Mouse (Mus musculus) midbrain, embryonic 12.5 days (tissue): Measurements from ENCODE around the gene Prm1. TPM values are rescaled to one million over a fixed set of nuclear protein-coding genes. Genes with fewer than 3 reads are reported as not detected.

Source experiments
- ATAC-seq: fragments of 200-750 bp; cut with Nextera tagmentation; 2 replicates; pipeline ENCODE4 v1.8.0; 2017; ENCODE audit warnings: low read depth, moderate TSS enrichment, moderate library complexity; ENCODE audit not compliant: low FRiP score
- H3K27ac ChIP-seq: fragments of 300-500 bp; sonication (generic); replicated peaks from 2 replicates; pipeline ENCODE4 v1.5.1; 2016; ENCODE audit warnings: mild to moderate bottlenecking
- H3K27me3 ChIP-seq: fragments of 300-500 bp; sonication (generic); 2 replicates; pipeline ENCODE4 v1.6.1; 2016; ENCODE audit warnings: mild to moderate bottlenecking
- H3K36me3 ChIP-seq: fragments of 300-500 bp; sonication (generic); 2 replicates; pipeline ENCODE4 v1.6.1; 2016
- H3K4me1 ChIP-seq: fragments of 300-500 bp; sonication (generic); 2 replicates; pipeline ENCODE4 v1.6.1; 2016
- H3K4me2 ChIP-seq: fragments of 300-500 bp; sonication (generic); replicated peaks from 2 replicates; pipeline ENCODE4 v1.6.1; 2016; ENCODE audit warnings: mild to moderate bottlenecking, moderate library complexity
- H3K4me3 ChIP-seq: fragments of 300-500 bp; sonication (generic); 2 replicates; pipeline ENCODE4 v1.5.1; 2016; ENCODE audit warnings: mild to moderate bottlenecking
- H3K9ac ChIP-seq: fragments of 300-500 bp; sonication (generic); replicated peaks from 2 replicates; pipeline ENCODE4 v1.6.1; 2016; ENCODE audit warnings: mild to moderate bottlenecking, moderate library complexity
- H3K9me3 ChIP-seq: fragments of 300-500 bp; sonication (generic); 2 replicates; pipeline ENCODE4 v1.6.1; 2016; ENCODE audit warnings: mild to moderate bottlenecking
- WGBS: fragments of 180-500 bp; shearing (Covaris S2); methylation state at CpG from one replicate; pipeline ENCODE4 v1.1.7; 2016; 5-methylcytosine and 5-hydroxymethylcytosine counted together
- polyA plus RNA-seq: library from polyadenylated mRNA; unstranded; fragments of >200 nt; fragmentation: Nextera tagmentation; extraction: Ambion mirVana; gene quantifications from 2 replicates; pipeline ENCODE4 v1.2.1, GENCODE M21; 2016

Gene Prm1
- polyA plus RNA-seq, 1 experiment from 2014 or later: not detected

- H3K27ac ChIP-seq: no peak overlapping the region
- no peaks in the 10 kb centered on the region for H3K27me3 ChIP-seq
- H3K9me3 ChIP-seq: no peaks in the 10 kb centered on the region
- no peaks in the 10 kb centered on the region for H3K36me3 ChIP-seq
- ATAC-seq: no peak
- no peak overlapping the region for H3K4me3 ChIP-seq
- no peak overlapping the region for H3K4me2 ChIP-seq
- H3K9ac ChIP-seq: no peak overlapping the region
- no peaks in the 10 kb centered on the region for H3K4me1 ChIP-seq
- 82% methylated on average over 4 of the region's 4 CpGs for WGBS
Measured at GRCm38 (mm10) chr16:10774726-10775125, 30.9 kb downstream of the Prm1 start.

- H3K36me3 ChIP-seq: no peaks in the 10 kb centered on the region
- ATAC-seq: no peak
- H3K4me2 ChIP-seq: no peak overlapping the region
- no peaks in the 10 kb centered on the region for H3K27me3 ChIP-seq
- H3K4me3 ChIP-seq: no peak overlapping the region
- H3K27ac ChIP-seq: no peak overlapping the region
- H3K9me3 ChIP-seq: no peaks in the 10 kb centered on the region
- H3K4me1 ChIP-seq: no peaks in the 10 kb centered on the region
- 0 out of 2 replicates have a peak overlapping the region, but pooled peaks have one; percentile 17 for H3K9ac ChIP-seq
- WGBS: 85% methylated on average over 8 of the region's 8 CpGs
Measured at GRCm38 (mm10) chr16:10773543-10773942, 32.1 kb downstream of the Prm1 start.

- Histone ChIP-seq H3K36me3 (no peaks in the 10 kb centered on the region), H3K9ac (no peak overlapping the region), H3K4me3 (no peak overlapping the region), H3K27me3 (0 out of 2 replicates have a peak, but pooled peaks cover 3% of the 10 kb centered on the region), H3K4me1 (no peaks in the 10 kb centered on the region), H3K27ac (no peak overlapping the region), H3K4me2 (no peak overlapping the region), H3K9me3 (no peaks in the 10 kb centered on the region)
- no peak for ATAC-seq
- 67% methylated on average over 19 of the region's 19 CpGs for WGBS
Measured at GRCm38 (mm10) chr16:10771769-10772510, 33.7 kb downstream of the Prm1 start.

GRCm38 (mm10) chr16:10770531-10771325 lies 34.9 kb downstream of the Prm1 start:
- ATAC-seq: no peak
- Histone ChIP-seq H3K27ac (no peak overlapping the region), H3K4me2 (no peak overlapping the region), H3K27me3 (0 out of 2 replicates have a peak, but pooled peaks cover 3% of the 10 kb centered on the region), H3K4me3 (no peak overlapping the region), H3K4me1 (no peaks in the 10 kb centered on the region), H3K9me3 (no peaks in the 10 kb centered on the region), H3K9ac (no peak overlapping the region), H3K36me3 (no peaks in the 10 kb centered on the region)
- WGBS: 50% methylated on average over 4 of the region's 4 CpGs

- Histone ChIP-seq H3K9ac (no peak overlapping the region), H3K4me1 (no peaks in the 10 kb centered on the region), H3K27me3 (0 out of 2 replicates have a peak, but pooled peaks cover 3% of the 10 kb centered on the region), H3K27ac (no peak overlapping the region), H3K9me3 (no peaks in the 10 kb centered on the region), H3K4me2 (no peak overlapping the region), H3K36me3 (no peaks in the 10 kb centered on the region), H3K4me3 (no peak overlapping the region)
- 36% methylated on average over 2 of the region's 2 CpGs for WGBS
- no peak for ATAC-seq
Measured at GRCm38 (mm10) chr16:10769661-10770060, 36.0 kb downstream of the Prm1 start.

- Histone ChIP-seq H3K4me1 (no peaks in the 10 kb centered on the region), H3K4me2 (no peak overlapping the region), H3K27me3 (0 out of 2 replicates have a peak, but pooled peaks cover 3% of the 10 kb centered on the region), H3K9me3 (no peaks in the 10 kb centered on the region), H3K9ac (no peak overlapping the region), H3K27ac (no peak overlapping the region), H3K4me3 (no peak overlapping the region), H3K36me3 (no peaks in the 10 kb centered on the region)
- ATAC-seq: no peak
- 63% methylated on average over 9 of the region's 9 CpGs for whole genome bisulfite sequencing
Measured at GRCm38 (mm10) chr16:10768821-10769220, 36.8 kb downstream of the Prm1 start.

- Histone ChIP-seq H3K9ac (no peak overlapping the region), H3K4me2 (no peak overlapping the region), H3K4me1 (no peaks in the 10 kb centered on the region), H3K9me3 (no peaks in the 10 kb centered on the region), H3K4me3 (no peak overlapping the region), H3K27me3 (0 out of 2 replicates have a peak, but pooled peaks cover 5% of the 10 kb centered on the region), H3K36me3 (no peaks in the 10 kb centered on the region), H3K27ac (no peak overlapping the region)
- whole genome bisulfite sequencing: 46% methylated on average over 4 of the region's 4 CpGs
- ATAC-seq: no peak
Measured at GRCm38 (mm10) chr16:10767158-10767557, 38.5 kb downstream of the Prm1 start.

- no peak overlapping the region for H3K4me2 ChIP-seq
- 79% methylated on average over 2 of the region's 2 CpGs for WGBS
- no peak overlapping the region for H3K4me3 ChIP-seq
- H3K27ac ChIP-seq: no peak overlapping the region
- H3K27me3 ChIP-seq: 0 out of 2 replicates have a peak, but pooled peaks cover 5% of the 10 kb centered on the region
- no peak for ATAC-seq
- H3K9ac ChIP-seq: no peak overlapping the region
- H3K4me1 ChIP-seq: no peaks in the 10 kb centered on the region
- H3K9me3 ChIP-seq: no peaks in the 10 kb centered on the region
- no peaks in the 10 kb centered on the region for H3K36me3 ChIP-seq
Measured at GRCm38 (mm10) chr16:10764323-10764722, 41.3 kb downstream of the Prm1 start.

GRCm38 (mm10) chr16:10763540-10764264 lies 41.9 kb downstream of the Prm1 start:
- H3K36me3 ChIP-seq: no peaks in the 10 kb centered on the region
- H3K27ac ChIP-seq: no peak overlapping the region
- no peak overlapping the region for H3K4me2 ChIP-seq
- 0 out of 2 replicates have a peak, but pooled peaks cover 5% of the 10 kb centered on the region for H3K27me3 ChIP-seq
- no peak for ATAC-seq
- no peaks in the 10 kb centered on the region for H3K9me3 ChIP-seq
- no peaks in the 10 kb centered on the region for H3K4me1 ChIP-seq
- H3K4me3 ChIP-seq: no peak overlapping the region
- H3K9ac ChIP-seq: no peak overlapping the region
- WGBS: 57% methylated on average over 6 of the region's 6 CpGs

GRCm38 (mm10) chr16:10762569-10763180 lies 43.0 kb downstream of the Prm1 start:
- 79% methylated on average over 4 of the region's 5 CpGs for WGBS

GRCm38 (mm10) chr16:10761182-10761581 lies 44.5 kb downstream of the Prm1 start:
- Histone ChIP-seq H3K9me3 (no peaks in the 10 kb centered on the region), H3K36me3 (no peaks in the 10 kb centered on the region), H3K27ac (no peak overlapping the region), H3K4me2 (no peak overlapping the region), H3K4me1 (no peaks in the 10 kb centered on the region), H3K4me3 (no peak overlapping the region), H3K9ac (no peak overlapping the region), H3K27me3 (0 out of 2 replicates have a peak, but pooled peaks cover 3% of the 10 kb centered on the region)
- no peak for ATAC-seq
- WGBS: 69% methylated on average over 8 of the region's 8 CpGs

More at GRCm38 (mm10) chr16:10762569-10763180, 43.0 kb downstream of the Prm1 start:
- Histone ChIP-seq H3K9ac (no peak overlapping the region), H3K4me1 (no peaks in the 10 kb centered on the region), H3K27ac (no peak overlapping the region), H3K4me2 (no peak overlapping the region), H3K4me3 (no peak overlapping the region), H3K9me3 (no peaks in the 10 kb centered on the region), H3K27me3 (0 out of 2 replicates have a peak, but pooled peaks cover 3% of the 10 kb centered on the region), H3K36me3 (no peaks in the 10 kb centered on the region)
- ATAC-seq: no peak
